Mouse (Mus musculus) heart, embryonic 14.5 days (tissue): ENCODE measurements around the gene Gstm7. TPM values are rescaled to one million over a fixed set of nuclear protein-coding genes. Genes with fewer than 3 reads are reported as not detected.
A peak's percentile ranks its signal among the peaks of the same experiment; 100 is the strongest.

Experiments used
- ATAC-seq: fragments of 200-750 bp; cut with Nextera tagmentation; 2 replicates; pipeline ENCODE4 v1.8.0; 2017; ENCODE audit warnings: low read depth, moderate TSS enrichment; ENCODE audit not compliant: insufficient number of reproducible peaks, insufficient read depth, low FRiP score
- H3K27ac ChIP-seq, 2 experiments: fragments of 200-500 bp in 1 of 2; fragments of 300-500 bp in 1 of 2; sonication (generic) in 1 of 2; replicated peaks in 1 of 2; 2 replicates each; pipeline ENCODE4 v1.5.1; 2012 to 2014; ENCODE audit warnings: low read depth in 2 of 2, low read length in 2 of 2, control low read depth in 1 of 2, mild to moderate bottlenecking in 1 of 2, mixed read lengths in 1 of 2; ENCODE audit not compliant: control insufficient read depth in 1 of 2, insufficient read depth in 1 of 2
- H3K27me3 ChIP-seq: fragments of 300-500 bp; sonication (generic); 2 replicates; pipeline ENCODE4 v1.6.1; 2014; ENCODE audit warnings: mild to moderate bottlenecking, low read length, control low read depth; ENCODE audit not compliant: control insufficient read depth, insufficient read depth
- H3K36me3 ChIP-seq: fragments of 300-500 bp; sonication (generic); 2 replicates; pipeline ENCODE4 v1.6.1; 2014; ENCODE audit warnings: mild to moderate bottlenecking, control low read depth, low read length, mixed read lengths; ENCODE audit not compliant: control insufficient read depth, insufficient read depth
- H3K4me1 ChIP-seq, 2 experiments: fragments of 200-500 bp in 1 of 2; fragments of 300-500 bp in 1 of 2; sonication (generic) in 1 of 2; 2 replicates each; pipeline ENCODE4 v1.6.1; 2012 to 2014; ENCODE audit warnings: low read length in 2 of 2, control low read depth in 1 of 2, mixed read lengths in 1 of 2; ENCODE audit not compliant: control insufficient read depth in 2 of 2, insufficient read depth in 2 of 2
- H3K4me2 ChIP-seq: fragments of 300-500 bp; sonication (generic); 2 replicates; pipeline ENCODE4 v1.6.1; 2014; ENCODE audit warnings: mild to moderate bottlenecking, low read length
- H3K4me3 ChIP-seq, 2 experiments: fragments of 200-500 bp in 1 of 2; fragments of 300-500 bp in 1 of 2; sonication (generic) in 1 of 2; 2 replicates each; pipeline ENCODE4 v1.5.1; 2012 to 2014; ENCODE audit warnings: low read length in 2 of 2, mild to moderate bottlenecking in 2 of 2, control low read depth in 1 of 2, low read depth in 1 of 2, moderate library complexity in 1 of 2; ENCODE audit not compliant: control insufficient read depth in 1 of 2, insufficient read depth in 1 of 2
- H3K9ac ChIP-seq: fragments of 300-500 bp; sonication (generic); 2 replicates; pipeline ENCODE4 v1.6.1; 2014; ENCODE audit warnings: mild to moderate bottlenecking, low read length
- H3K9me3 ChIP-seq: fragments of 300-500 bp; sonication (generic); 2 replicates; pipeline ENCODE4 v1.6.1; 2016; ENCODE audit warnings: low read length, control low read depth; ENCODE audit not compliant: control insufficient read depth
- whole genome bisulfite sequencing: fragments of 180-500 bp; shearing (Covaris S2); extraction: QIAGEN DNeasy Blood & Tissue Kit; methylation state at CpG from one replicate; pipeline ENCODE4 v1.1.7; 2014; 5-methylcytosine and 5-hydroxymethylcytosine counted together
- polyA plus RNA-seq: library from polyadenylated mRNA; unstranded; fragments of >200 nt; fragmentation: Nextera tagmentation; extraction: Ambion mirVana; gene quantifications from 2 replicates; pipeline ENCODE4 v1.2.1, GENCODE M21; 2014

Gstm7 gene
- polyA plus RNA-seq, 1 experiment from 2014 or later: 22.2 TPM

DNA sequence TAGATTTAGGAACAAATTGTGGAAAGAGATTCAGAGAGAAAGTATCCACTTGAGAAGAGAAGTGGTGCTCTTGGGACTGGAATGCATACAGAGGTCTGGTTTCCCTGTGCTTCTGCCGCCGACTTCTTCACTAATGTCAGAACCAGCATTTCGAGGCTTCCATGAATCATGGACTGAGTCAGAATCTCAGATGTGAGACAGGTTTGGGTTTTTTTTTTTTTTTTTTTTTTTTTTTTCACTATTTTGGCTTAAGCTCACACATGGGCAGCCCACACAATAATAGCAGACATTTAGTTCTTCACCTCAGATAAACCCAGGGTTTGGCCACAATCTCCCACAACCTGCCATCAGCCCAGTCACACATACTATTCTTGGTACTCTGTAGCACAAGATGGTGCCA, 3.7 kb upstream of the Gstm7 start:
- ATAC-seq: no peak
- Histone ChIP-seq H3K9ac (no peak overlapping the region), H3K4me3 (no peak overlapping the region), H3K27ac (no peak overlapping the region), H3K36me3 (no peaks in the 10 kb centered on the region), H3K4me1 (peaks cover 13 to 19% of the 10 kb centered on the region in 2 experiments), H3K9me3 (no peaks in the 10 kb centered on the region), H3K27me3 (no peaks in the 10 kb centered on the region), H3K4me2 (no peak overlapping the region)
- WGBS: 39% methylated on average over 3 of the region's 3 CpGs

DNA sequence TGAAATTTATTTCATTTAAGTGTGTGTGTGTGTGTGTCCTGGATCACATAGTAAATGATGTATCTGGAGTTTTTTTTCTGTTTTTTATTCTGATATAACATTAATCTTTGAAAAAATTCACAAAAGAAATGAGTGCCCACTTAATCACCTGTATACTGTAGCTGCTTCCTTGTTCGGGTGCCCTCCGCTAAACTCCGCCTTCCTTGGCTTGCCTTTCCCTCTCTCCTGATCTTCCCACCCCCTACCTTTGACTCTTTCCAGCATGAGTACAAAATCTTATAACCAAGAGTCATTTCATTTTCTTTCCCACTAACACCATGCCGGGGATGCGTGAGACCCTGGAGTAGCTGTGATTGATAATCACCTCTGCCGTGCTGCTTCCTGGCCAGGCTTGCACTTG, 511 bp upstream of the Gstm7 start:
- Histone ChIP-seq H3K36me3 (no peaks in the 10 kb centered on the region), H3K4me3 (no peak overlapping the region), H3K27ac (0 out of 4 replicates have a peak overlapping the region, but pooled peaks have one; percentile 46 to 57), H3K9me3 (no peaks in the 10 kb centered on the region), H3K4me2 (no peak overlapping the region), H3K27me3 (no peaks in the 10 kb centered on the region), H3K4me1 (peaks cover 10% of the 10 kb centered on the region in 2 experiments), H3K9ac (no peak overlapping the region)
- no peak for ATAC-seq
- WGBS: 62% methylated on average over 6 of the region's 6 CpGs

DNA sequence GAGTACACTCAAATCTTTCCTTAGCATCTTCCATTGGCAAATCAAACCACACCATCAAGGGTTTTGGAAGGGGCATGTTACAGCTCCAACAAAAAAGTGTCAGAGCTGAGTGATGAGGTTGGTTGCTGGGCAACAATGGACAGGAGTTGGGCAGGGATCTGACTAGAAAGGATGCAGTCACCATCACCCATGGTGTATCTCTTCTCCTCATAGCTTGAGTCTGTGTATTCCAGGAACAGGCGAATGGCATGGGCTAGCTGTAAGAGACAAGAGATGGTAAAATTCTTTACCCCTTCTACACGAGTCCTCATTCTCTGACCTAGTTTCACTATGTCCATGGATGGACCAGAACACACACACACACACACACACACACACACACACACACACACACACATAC, 483 bp downstream of the Gstm7 start:
- ATAC-seq: no peak
- Histone ChIP-seq H3K9me3 (no peaks in the 10 kb centered on the region), H3K36me3 (no peaks in the 10 kb centered on the region), H3K4me1 (peaks cover 9 to 10% of the 10 kb centered on the region in 2 experiments), H3K27me3 (no peaks in the 10 kb centered on the region), H3K9ac (peak overlapping the region; percentile 65), H3K4me3 (peak overlapping the region; percentile 37 to 38), H3K4me2 (peak overlapping the region; percentile 63), H3K27ac (peak overlapping the region; percentile 55 to 79)
- WGBS: 56% methylated on average over 2 of the region's 2 CpGs

DNA sequence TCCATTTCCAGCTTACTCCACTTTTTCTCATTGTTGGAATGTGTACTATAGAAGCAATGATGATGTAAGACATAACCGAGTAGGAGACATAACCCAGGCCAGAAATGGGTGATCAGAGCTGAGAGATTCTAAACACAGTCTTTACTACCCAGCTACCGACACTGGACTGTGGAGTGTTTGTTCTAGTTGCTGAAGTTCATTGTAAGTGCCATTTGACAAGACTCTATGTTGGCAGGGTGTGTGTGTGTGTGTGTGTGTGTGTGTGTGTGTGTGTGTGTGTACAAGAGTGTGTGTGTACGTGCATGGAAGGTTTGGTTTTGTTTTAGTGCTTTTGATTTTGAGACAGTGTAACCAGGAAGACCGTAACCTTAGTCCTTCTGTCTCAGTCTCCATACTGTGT, 1.9 kb downstream of the Gstm7 start:
- Histone ChIP-seq H3K27me3 (no peaks in the 10 kb centered on the region), H3K36me3 (no peaks in the 10 kb centered on the region), H3K9me3 (no peaks in the 10 kb centered on the region), H3K4me3 (no peak overlapping the region), H3K4me2 (no peak overlapping the region), H3K27ac (no peak overlapping the region), H3K9ac (no peak overlapping the region), H3K4me1 (peaks cover 6 to 10% of the 10 kb centered on the region in 2 experiments)
- WGBS: 74% methylated on average over 4 of the region's 4 CpGs
- no peak for ATAC-seq

DNA sequence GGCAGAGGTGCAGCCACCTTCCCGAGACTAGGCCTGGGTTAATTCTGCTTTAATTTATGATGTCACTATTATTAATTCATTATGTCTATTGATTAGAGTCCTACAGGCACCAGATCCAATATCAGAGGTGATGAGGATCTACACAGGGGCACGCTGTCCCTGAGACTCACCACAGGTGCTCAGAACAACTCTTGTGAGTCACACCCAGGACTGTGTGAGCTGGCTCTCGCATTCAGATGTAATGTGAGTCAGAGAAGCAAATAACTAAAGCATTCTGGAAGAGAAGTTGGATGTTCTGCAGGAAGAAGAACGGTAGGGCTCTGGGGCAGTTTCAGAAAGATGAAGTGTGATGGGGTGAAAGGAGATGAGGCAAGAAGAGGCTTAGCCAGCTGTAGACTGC, 2.4 kb downstream of the Gstm7 start:
- no peak for ATAC-seq
- Histone ChIP-seq H3K9me3 (no peaks in the 10 kb centered on the region), H3K4me3 (no peak overlapping the region), H3K9ac (no peak overlapping the region), H3K36me3 (no peaks in the 10 kb centered on the region), H3K4me2 (no peak overlapping the region), H3K27ac (no peak overlapping the region), H3K4me1 (peaks cover 6 to 10% of the 10 kb centered on the region in 2 experiments), H3K27me3 (no peaks in the 10 kb centered on the region)
- WGBS: 72% methylated on average over 4 of the region's 4 CpGs

DNA sequence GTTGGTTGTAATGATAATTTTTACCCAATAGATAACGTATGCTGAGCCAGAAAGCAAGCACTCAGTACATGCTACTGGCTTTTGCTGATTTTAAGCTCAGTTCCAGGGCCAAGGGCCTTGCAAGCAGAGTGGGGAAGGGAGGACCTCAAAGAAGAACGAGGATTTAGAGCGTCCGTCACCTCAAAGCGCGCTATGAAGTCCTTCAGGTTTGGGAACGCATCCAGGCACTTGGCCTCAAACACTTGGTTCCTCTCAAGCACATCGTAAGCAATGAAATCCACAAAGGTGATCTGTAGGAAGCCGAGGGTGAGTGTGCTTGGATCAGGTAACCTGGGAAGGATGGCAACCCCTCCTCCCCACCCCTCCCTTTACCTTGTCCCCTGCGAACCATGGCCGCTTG, 2.9 kb downstream of the Gstm7 start:
- H3K27ac ChIP-seq: no peak overlapping the region
- H3K9me3 ChIP-seq: no peaks in the 10 kb centered on the region
- H3K4me2 ChIP-seq: no peak overlapping the region
- ATAC-seq: no peak
- no peaks in the 10 kb centered on the region for H3K36me3 ChIP-seq
- H3K4me1 ChIP-seq: peaks cover 6 to 10% of the 10 kb centered on the region in 2 experiments
- 82% methylated on average over 11 of the region's 11 CpGs for WGBS
- H3K4me3 ChIP-seq: no peak overlapping the region
- no peaks in the 10 kb centered on the region for H3K27me3 ChIP-seq
- no peak overlapping the region for H3K9ac ChIP-seq

DNA sequence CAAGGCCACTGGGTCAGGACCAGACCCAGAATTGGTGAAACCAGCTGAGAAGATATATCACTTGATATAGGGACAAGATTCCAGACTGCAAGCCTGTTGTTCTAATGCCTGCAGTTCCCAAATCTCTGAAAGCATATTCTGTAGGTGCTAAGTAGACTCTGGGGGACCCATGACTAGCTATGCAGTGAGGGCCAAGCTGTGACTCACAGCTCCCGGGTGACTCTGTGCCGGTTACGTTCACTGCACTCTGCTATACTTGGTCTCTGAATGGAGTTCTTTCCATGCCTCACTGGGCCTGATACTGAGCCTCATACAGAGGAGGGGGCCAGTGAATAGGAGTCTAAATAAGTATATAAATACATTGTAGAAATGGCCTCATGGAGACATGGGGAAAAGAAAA, 3.8 kb downstream of the Gstm7 start:
- H3K27ac ChIP-seq: no peak overlapping the region
- no peaks in the 10 kb centered on the region for H3K9me3 ChIP-seq
- WGBS: 76% methylated on average over 3 of the region's 3 CpGs
- no peak overlapping the region for H3K4me2 ChIP-seq
- no peak for ATAC-seq
- H3K27me3 ChIP-seq: no peaks in the 10 kb centered on the region
- H3K36me3 ChIP-seq: no peaks in the 10 kb centered on the region
- H3K4me3 ChIP-seq: no peak overlapping the region
- H3K4me1 ChIP-seq: peaks cover 6 to 13% of the 10 kb centered on the region in 2 experiments
- no peak overlapping the region for H3K9ac ChIP-seq

DNA sequence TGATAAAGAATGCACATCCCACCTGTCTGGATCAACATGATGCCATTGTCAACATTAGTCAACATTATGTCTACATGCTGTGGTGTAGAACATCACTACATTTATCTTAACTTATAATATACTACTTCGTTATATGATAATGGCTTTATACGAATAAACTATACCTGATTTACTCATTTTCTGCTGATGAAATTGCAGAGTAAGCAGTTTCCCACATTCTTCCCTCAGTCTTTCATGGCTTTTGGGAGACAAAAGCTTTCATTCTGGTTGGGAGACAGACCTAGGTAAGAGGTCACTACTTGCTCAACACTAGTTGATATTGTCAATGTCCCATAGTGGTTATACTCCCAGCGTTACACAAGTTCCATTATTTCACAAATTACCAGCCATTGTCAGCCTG, 6.3 kb downstream of the Gstm7 start:
- Histone ChIP-seq H3K4me1 (0 out of 4 replicates have a peak, but pooled peaks cover 0 to 2% of the 10 kb centered on the region in 2 experiments), H3K27me3 (no peaks in the 10 kb centered on the region), H3K9me3 (no peaks in the 10 kb centered on the region), H3K36me3 (no peaks in the 10 kb centered on the region), H3K4me3 (no peak overlapping the region), H3K27ac (no peak overlapping the region), H3K9ac (no peak overlapping the region), H3K4me2 (no peak overlapping the region)
- ATAC-seq: no peak
- WGBS: 87% methylated on average over 3 of the region's 3 CpGs
